Mouse (Mus musculus) spleen, postnatal 14 days (tissue): ENCODE data around the gene Cstad.
A peak's percentile ranks its signal among the peaks of the same experiment; 100 is the strongest.

Experiments
- DNase-seq, 2 experiments: peaks; one replicate each; pipeline ENCODE4 v3.0.0; 2021 to 2022; ENCODE audit warnings: low spot score in 2 of 2

Gene Cstad

DNA sequence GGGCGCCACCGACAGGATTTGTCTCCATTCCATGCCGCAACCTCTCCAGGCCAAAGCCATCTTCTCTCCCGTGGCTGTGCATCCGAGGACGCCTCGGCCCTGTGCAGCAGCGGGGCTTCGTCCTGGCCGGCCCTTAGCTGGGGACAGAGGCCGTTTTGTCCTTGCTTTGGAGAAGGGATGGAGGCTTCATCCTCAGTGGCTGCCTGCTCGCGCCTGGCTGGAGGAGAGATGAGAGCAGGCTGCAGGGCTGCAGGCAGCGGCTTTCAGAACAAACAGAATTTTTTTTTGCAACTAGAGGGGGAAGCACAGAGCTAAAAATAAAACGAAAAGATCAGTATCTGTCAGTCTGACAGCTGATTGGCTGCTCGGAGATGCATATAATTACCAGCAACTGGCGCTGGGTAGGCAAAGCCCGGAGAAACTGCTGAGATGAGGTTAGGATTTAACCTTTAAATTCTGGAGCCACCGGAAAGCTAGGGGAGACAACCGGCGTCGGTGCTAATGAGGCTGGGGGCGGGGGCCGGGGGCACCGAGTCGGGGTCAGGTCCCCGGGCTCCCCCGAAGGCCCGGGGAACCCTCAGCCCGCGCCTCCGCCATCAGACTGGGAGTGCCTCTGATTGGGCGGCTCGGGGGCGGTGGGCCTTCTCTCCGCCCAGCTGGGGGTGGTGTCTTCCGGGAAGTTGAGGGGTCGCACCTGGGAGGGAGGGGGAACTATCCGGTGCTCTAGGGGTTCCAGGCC, at the start of gene Cstad:
Gene Cstad (plus strand): TSS at position 400 of the 739 bp plus-strand sequence.
- DNase-seq = peak; percentile 38 to 51

DNA sequence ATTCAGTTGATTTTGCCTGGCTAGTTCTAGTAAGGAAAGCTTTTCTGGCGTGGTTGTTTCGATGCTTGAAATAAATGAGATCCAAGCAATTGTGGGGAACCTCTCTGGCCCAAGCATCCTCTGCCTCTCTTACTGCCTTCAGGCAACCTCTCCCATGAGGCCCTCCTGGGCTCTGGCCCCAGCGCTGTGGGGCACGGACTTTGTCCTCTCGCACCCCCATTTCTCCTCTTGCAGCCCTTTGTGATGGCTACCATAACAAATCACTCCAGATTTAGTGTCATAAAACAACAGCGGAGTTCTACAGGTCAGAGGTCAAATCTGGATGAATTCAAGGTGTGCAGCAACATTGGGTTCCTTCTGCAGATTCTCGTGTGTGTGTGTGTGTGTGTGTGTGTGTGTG, 49.1 kb upstream of the Cstad start:
- DNase-seq = no peak

DNA sequence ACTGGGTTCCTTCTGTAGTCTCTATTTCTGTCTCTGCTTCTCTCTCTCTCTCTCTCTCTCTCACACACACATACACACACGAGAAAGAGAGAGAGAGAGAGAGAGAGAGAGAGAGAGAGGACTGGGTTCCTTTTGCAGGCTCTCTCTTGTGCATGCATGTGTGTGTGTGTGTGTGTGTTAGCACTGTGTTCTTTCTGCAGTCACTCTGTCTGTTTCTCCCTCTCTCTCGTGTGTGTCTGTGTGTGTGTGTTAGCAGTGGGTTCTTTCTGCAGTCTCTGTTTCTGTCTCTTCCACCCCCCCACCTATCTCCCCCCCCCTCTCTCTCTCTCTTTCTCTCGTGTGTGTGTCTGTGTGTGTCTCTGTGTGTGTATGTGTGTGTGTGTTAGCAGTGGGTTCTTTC, 48.6 kb upstream of the Cstad start:
- no peak for DNase-seq

DNA sequence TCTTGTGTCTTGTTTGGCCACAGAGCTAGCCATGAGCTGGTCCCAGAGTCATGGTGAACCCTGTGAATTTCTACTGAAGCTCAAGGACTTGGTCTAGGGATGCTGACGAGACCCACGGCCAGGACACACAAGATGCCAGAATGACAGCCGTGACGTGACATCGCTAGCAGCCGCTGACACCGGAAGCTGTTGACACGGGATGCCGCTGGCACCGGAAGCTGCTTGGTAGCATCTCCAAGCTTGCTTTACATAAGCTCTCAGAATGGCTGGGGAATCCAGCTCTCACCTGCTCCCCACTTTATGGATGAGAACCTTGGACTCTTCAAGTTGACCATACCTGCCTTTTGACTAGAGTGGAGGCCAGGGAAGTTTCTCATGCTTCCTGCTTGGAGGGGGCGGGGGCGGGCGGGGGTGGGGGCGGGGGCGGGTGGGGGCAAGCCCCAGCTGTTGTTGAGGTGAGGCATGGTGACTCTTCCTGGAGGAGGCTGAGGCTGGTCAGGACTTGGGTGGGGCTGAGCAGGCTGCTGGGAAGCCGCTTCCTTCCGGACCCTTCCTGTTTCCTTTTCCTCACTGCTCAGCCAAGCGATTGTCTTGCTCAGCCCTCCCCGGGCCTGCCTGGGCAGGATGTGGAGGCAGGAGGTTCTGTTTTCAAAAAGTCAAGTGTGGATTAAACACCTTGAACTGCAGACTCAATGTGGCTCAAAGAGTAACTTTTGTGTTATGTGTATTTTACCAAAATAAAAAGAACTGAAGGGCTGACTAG, 47.2 kb upstream of the Cstad start:
- no peak for DNase-seq

DNA sequence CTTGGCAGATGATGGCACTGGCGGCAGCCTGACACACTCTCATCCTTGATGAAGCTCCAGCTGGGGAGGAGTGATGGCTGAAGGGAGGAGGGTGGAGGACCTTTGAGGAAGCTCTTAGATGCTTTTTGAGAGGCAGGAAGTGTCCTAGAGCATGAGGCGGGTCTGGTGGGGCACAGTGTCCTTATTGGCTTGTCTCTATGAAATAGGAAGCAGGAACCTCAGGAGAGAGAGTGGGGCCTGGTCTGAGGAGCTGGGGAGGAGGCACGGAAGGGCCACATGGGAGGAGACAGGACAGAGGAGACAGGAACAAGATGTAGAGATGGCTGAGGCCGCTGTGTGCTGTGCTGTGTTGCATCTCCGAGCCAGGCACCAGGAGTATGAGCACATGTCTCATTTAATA, 43.3 kb upstream of the Cstad start:
- no peak for DNase-seq

DNA sequence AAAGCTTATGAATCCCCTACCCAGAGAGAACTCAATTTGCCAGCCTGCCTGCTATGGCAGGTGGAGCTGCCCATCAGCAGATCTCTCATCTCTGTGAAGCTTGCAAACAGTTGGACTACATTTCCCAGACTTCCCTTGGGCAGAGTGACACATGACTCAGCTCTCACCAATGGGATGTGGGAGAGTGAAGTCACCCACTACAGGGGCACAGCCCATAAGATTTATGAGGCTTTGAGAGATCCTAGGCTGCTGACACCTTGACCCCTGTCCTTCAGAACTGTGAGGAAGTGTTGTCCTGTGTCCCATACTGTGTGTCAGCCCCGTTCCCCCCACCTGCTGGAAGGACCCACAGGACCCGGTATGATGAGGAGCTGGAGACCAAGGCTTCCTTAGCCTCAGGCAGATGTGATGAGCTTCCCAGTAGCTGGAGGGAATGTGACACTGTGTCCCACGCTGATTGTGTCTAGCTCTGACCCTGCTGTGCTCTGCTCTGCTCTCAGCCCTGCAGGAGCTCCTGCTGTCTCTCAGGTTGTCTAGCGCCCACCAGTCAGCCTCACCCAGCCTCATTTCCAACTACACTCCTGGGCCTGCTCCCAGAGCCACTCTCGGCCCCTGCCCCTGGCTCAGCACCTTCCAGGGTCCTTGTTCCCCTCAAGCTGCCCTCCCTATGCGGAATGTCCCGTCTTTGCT, 40.8 kb upstream of the Cstad start:
- DNase-seq = no peak

DNA sequence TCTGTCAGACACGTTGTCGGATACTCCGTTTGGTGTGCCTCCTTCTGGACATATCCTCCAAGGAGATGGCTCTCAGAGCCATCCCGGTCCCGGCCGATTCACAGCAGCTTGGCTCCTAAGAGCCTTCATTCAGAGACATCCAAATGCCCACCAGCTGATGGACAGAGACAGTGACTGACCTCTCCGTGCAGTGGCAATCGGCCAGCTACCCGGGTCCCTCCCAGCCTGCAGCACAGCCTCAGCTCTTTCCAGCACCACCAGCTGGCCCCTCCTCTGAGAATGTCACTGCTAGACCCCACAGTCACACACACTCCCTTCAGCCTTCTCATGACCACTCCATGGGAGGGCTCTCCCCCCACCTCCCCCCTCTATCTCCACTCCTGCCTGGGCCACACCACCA, 39.6 kb upstream of the Cstad start:
- no peak for DNase-seq

DNA sequence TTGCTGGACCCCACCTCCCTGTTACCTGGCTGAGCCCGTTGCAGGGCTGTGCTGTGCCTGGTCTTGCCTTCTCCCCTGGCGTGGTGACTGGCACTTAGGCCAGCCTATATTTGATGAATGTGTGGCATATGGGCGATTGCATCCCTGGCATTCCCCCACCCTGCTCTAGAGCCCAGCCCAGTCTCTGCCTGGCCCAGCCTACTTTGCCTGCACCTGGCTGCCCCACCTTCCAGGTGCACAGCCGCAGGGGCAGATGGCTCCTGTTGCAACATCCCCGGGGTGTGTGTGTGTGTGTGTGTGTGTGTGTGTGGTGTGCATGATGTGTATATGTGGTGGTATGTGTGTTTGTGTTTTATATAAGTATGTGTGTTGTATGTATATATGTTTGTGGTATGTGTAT, 38.3 kb upstream of the Cstad start:
- no peak for DNase-seq

DNA sequence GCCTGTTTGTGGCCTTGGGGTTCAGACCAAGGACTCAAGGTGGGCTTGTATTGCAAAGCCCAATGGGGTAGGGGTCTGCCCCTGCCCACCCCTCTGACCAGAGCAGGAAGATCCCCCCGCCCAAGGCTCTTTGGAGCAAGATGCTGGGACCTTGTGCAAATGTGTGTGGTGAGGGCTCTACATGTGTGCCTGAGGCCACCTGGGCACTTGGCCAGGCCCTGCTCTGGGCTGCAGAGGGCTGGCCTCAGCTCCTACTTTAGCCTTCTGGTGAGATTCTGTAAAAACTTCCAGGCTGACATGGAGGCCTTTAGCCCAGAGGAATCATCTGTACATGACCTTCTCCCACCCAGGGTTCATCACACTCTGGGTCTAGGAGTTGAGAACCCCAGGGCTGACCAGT, 35.3 kb upstream of the Cstad start:
- no peak for DNase-seq

DNA sequence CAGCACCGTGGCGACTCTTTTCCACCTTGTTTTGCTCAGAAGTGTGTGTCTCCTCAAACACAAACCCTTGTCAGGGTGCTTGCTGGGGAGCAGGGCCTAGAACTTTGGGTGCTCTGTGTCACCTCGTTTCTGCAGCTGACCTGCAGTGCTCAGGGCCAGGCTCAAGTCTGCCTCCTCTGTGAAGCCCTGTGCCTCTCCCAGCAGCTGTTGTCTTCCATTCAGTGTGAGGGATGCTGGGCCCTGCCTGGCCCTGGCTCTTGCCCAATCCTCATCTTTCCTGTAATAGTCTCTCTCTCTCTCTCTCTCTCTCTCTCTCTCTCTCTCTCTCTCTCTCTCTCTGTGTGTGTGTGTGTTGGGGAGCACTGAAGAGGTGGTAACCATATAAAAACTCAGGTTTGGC, 32.3 kb upstream of the Cstad start:
- no peak for DNase-seq

DNA sequence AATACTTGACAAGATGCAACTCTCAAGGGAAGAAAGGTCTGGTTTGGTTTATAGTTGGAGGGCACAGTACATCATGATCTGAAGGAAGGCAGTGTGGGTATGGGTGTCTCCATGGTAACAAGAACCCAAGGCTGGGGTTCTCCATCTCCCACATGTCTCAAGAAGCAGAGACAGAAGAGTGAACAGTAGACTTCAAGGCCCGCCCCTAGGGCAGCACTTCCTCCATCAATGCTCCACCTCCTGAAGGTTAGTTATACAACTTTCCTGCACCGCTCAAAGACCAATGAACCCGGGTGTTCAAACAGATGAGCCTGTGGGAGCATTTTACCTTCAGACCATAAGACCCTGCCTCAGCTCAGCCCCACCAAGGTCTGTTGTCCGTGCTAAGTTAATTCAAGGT, 23.2 kb upstream of the Cstad start:
- DNase-seq = no peak

DNA sequence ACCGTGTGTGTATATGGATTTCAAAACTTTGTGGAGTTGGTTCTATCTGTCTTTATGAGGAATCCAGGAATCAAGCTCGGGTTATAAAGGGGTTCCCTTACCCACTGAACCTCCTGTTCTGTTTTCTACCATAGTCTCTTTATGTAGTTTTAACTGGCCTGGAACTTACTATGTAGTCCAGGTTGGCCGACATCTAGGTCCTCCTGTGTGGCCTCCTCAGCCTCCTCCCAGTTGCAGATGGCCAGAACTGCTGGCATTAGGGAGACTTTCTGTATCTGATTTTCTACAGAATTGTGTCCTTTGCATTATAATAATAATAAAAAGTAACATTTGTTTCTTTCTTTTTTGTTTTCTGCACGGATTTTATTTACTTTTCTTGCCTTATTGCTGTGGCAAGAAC, 21.3 kb upstream of the Cstad start:
- no peak for DNase-seq

DNA sequence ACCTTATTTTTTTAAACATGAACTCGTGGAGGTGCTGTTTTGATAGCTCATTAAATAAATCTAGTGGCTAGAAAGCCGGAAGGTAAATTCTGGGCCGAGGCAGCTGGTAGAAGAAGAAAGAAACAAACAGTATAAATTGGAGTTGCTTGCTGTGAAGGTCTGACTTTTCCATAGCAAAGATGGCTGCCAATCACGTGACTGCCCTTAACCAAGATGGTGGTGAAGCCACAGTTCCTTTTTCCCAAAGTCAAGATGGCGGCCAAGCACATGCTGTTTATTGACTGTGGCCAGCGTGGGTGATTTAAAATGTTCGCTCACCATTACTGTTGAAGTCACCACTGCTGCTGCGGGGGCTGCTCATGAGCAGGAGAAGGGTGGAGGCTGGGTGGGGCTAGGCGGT, 17.8 kb upstream of the Cstad start:
- no peak for DNase-seq

DNA sequence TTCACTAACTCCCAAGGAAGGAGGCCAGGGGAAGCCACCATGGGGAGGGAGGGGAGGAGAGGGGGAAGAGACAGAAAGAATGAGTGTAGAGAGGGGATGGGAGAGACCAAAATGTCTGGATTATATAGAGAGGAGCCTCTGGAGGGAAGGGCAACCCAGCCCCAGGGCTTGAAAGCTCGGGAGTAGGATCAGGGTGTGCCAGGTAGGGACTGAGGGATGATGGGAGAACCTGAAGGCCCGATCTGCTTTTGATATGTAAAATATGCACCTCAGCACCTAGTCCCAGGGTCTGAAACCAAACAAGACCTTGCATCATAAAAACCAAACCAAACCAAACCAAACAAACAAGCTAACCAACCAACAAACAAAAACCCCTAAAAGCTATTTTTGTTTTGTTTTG, 16.8 kb upstream of the Cstad start:
- no peak for DNase-seq

DNA sequence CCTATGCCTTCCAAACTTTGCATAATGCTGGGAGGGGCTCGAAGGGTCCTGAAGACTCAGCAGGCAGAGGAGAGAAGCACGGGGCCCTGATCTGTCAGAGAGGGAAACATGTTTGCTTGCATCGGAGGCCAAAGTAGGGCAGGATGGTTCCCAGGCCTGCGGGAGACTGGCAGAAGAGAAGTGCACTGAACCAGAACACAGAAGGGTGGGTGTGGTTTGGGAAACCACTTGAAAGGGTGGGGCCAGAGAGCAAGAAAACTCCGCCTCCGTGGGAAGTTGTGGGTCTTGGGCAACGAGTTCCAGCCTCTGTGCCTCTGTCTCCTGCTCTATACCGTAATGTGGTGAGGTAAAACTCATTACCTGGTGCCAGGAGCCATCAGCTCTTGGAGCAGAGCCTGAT, 7.7 kb upstream of the Cstad start:
- peak in 1 of 2 experiments; percentile 16 for DNase-seq

DNA sequence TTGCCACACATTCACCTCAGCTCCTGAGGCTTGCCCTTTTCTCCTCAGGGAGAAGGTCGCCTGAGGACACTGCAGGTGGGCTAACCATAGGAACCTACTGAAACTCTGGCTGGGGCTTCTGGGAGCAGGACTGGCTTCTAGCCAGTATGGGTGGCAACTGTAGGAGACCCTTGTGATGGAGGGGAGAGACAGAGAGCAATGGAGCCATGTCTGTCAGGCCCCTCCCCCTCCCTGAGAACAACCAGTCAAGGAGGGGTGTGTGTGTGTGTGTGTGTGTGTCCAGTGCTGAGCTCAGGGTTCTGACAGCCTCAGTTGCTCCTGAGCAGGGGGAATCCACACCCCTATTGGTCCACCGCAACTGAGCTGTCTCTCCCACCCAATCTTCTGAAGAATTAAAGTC, 7.2 kb upstream of the Cstad start:
- DNase-seq = no peak

DNA sequence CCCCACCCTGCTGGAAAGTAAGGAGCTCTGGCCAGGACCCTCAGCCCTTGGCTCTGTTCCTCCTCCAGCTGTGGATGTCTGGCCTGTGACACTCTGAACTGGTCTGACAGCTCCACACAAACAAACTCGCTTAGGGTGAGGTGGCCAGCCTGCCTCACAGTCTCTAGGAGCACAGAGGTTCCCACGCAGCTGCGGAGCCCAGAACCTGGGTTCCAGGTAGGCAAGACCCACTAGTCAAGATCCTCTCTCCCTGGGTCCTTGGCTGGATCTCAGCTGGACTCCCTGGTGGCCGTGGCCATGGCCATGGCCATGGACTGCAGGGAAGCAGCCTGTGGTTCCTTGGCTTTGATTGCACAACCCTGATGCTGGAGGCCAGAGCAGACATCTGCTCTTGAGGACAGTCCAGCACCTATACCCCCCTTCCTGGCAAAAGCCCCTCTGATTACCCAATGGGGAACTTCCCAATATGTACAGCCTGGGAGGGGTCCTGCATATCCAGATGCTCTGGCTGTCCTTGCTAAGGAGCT, 5.8 kb upstream of the Cstad start:
- no peak for DNase-seq

DNA sequence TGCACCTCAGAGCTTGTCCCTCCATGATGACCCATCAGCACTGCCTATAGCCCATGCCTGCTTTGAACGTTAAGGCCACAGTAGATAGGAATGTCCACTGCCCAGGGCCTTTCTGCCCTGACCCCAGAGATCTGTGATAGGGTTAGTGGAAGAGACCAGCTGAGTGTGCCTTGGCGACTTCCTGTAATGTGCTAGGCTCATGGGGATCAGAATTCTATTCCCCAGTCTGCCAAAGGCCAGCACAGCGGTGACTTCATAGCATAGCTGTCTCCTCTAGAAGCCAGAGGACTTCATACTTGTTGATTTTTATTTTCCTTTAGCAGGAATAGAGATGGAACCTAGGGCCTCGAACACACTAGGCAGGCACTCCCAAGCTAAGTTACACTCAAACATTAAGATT, 5.1 kb upstream of the Cstad start:
- no peak for DNase-seq

DNA sequence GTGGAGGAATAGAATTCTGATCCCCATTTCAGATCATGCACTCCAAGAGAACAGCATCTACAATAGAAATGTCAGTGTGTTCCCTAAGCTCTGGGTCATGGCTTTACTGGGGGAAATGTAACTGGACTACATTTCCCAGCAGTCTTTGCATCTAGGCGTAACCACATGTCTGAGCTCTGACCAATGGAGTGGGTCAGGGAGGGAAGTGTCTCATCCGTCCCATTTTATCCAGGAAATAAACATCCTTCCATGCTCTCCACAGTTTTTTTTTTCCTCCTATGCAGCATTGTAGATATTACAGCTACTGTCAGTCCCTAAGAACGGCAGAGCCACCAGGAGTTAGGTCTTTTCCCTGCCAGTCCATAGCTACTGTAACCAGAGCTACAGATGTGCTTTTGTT, 3.9 kb upstream of the Cstad start:
- DNase-seq = no peak

DNA sequence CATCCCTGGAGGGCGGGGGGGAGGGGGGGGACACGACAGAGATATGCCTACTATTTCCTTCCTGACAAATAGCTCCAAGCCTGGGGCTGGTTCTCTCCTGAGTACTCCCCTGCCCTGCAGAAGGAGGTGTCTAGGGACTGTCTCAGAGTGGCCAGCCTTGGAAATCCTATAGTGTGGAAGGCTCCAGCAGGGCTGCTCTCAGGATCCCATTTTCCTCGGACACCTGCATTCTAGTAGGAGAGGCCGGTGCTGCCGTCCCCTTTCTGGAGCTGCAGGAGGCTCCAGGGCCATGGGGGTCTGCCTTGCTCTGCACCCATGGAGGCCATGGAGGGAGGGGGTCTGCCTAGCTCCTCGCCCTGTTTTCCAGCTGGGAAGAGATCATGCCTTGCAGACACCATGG, 2.4 kb upstream of the Cstad start:
- no peak for DNase-seq

DNA sequence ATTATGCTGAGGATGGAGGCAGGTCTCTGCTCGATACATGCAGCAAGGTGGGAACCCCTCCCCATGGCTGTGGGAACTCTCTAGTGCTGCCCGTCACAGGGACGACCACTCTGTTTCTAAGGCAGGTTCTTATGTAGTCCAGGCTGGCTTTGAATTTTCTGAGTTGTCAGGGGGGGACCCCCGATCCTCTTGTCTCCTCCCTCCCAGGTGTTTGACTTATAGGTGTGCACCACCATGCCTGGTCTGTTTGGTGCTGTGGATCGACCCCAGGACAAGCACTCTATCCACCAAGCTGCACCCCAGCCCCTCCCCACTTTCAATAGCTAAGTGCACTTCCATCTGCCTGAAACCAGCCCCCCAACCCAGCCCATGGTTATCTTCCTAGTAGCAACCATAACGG, 1.9 kb upstream of the Cstad start:
- DNase-seq = no peak

DNA sequence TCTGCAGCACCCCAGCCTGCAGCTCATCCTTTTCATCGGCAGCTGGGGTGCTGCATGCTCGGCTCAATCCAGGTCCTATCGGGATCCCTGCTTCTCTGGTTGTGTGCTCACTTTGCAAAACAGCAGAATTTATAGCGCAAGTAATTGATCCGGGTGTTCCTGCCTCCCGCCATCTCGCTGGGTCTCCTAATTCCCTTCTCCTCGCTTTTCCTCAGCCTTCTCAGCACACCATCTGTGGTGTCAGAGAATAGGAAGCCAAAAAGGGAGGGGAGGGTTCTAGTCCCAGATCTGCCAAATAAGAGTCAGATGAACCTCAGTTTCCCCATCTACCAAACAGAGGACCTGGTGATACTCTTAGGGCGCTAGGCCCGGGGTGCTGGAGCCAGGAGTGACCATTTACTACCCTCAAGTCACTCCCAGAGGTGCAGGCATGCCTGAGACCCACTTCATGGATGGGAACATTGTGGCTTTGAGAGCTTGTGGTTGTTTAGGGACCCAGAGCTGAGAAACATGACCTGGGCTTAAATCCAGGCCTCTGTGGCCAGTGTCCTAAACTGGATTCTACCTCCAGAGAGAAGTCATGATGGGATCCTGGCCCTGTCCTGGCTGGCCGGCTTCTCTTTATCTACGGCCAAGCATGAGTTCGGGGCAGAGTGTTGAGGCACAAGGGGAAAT, 1.1 kb upstream of the Cstad start:
- no peak for DNase-seq
